Mouse (Mus musculus) kidney, adult 2 months (tissue): ENCODE data around the gene Banp. TPM values are rescaled to one million over a fixed set of nuclear protein-coding genes. Genes with fewer than 3 reads are reported as not detected.

Source experiments
- DNase-seq: peaks from one replicate; pipeline ENCODE4 v3.0.0; 2021
- H3K27ac ChIP-seq: fragments of 200-500 bp; 2 replicates; pipeline ENCODE4 v1.5.1; 2012; ENCODE audit warnings: low read depth, low read length, control low read depth, inconsistent platforms; ENCODE audit not compliant: insufficient read depth
- H3K27me3 ChIP-seq: fragments of 200-500 bp; replicated peaks from 2 replicates; pipeline ENCODE4 v1.6.1; 2012; ENCODE audit warnings: mild to moderate bottlenecking, moderate library complexity, low read length, inconsistent platforms; ENCODE audit not compliant: control insufficient read depth, insufficient read depth
- H3K36me3 ChIP-seq: fragments of 200-500 bp; 2 replicates; pipeline ENCODE4 v1.6.1; 2012; ENCODE audit warnings: mild to moderate bottlenecking, moderate library complexity, low read length, inconsistent platforms; ENCODE audit not compliant: control insufficient read depth, insufficient read depth
- H3K4me1 ChIP-seq: fragments of 200-500 bp; 2 replicates; pipeline ENCODE4 v1.6.1; 2011; ENCODE audit warnings: low read length; ENCODE audit not compliant: control insufficient read depth, insufficient read depth
- H3K4me3 ChIP-seq: fragments of 200-500 bp; 2 replicates; pipeline ENCODE4 v1.5.1; 2011; ENCODE audit warnings: mild to moderate bottlenecking, low read depth, low read length, control low read depth; ENCODE audit not compliant: insufficient read depth
- CTCF ChIP-seq: fragments of 200-500 bp; conservative IDR thresholded peaks from 2 replicates; pipeline ENCODE4 v1.5.1; 2011; ENCODE audit warnings: low read depth, mild to moderate bottlenecking, control low read depth, low read length, moderate library complexity, mixed read lengths; ENCODE audit not compliant: insufficient read depth, insufficient read length
- POLR2A ChIP-seq: fragments of 200-500 bp; IDR thresholded peaks from one replicate; pipeline ENCODE4 v1.6.1; 2011; ENCODE audit warnings: low read depth, low read length, control low read depth
- WGBS: fragments of 180-500 bp; shearing (Covaris S2); methylation state at CpG from one replicate; pipeline ENCODE4 v1.1.7; 2018; 5-methylcytosine and 5-hydroxymethylcytosine counted together
- polyA plus RNA-seq: library from polyadenylated mRNA; depleted of rRNA; stranded (reverse); fragments of >200 nt; gene quantifications from 2 replicates; pipeline ENCODE4 v1.2.3, GENCODE M21; 2012; rRNA removed

Banp gene
- polyA plus RNA-seq, 1 experiment = 35.7 TPM

DNA sequence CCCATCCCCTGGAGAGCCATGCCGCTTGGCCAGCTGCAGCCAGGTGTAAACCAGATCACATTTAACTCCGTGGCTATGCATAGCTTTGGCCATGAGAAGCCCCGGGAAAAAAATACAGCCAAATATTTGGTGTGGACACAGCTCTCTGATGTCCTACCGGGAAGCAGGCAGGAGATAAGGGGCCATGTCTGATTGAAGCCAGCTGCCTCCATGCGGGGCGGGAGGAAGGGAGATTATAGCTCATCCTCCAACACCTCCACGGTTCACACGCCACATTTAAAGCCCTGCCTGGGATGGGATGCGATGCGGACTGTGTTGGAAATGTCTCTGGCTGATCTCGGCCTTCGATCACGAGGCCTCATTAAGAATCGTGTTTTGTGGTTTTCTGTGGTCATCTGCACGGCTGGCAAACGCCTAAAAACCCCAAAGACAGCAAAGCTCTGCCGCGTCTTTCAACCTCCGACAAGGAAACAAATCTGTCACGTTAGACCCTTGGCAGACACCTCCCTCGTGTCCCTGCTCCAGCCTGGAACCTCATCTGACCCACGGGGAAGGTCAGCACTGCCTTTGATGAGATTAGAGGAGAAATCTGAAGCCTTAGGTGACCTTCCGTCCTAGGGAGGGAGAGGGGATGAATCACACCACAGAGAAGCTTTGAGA lies 126.8 kb downstream of the Banp start:
- 28% methylated on average over 23 of the region's 23 CpGs for WGBS

DNA sequence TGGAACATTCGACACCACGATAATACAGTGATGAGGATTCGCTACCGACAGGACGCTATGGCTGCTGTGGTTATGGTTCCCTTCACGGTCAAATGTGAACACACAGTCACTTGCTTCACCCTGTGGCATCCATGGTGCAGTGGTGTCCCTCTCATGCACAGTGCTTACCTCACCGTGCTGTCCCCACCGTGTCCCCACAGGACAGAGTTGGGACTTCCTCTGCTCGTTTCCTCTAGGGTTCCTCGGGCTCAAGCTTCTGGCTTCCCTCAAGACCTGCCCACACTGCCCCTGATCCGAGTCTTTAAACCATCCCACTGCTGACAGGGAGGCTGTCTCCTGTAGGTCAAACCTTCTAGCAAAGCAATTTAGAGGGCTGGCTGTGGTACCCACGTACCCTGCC lies 128.8 kb downstream of the Banp start:
- Histone ChIP-seq H3K4me3 (no peak overlapping the region), H3K4me1 (no peaks in the 10 kb centered on the region), H3K27me3 (no peaks in the 10 kb centered on the region), H3K27ac (no peak overlapping the region), H3K36me3 (no peaks in the 10 kb centered on the region)
- DNase-seq = no peak
- WGBS = 83% methylated on average over 12 of the region's 12 CpGs
- TF ChIP-seq POLR2A (no peak), CTCF (no peak)

More for the DNA sequence above, 126.8 kb downstream of the Banp start:
- no peaks in the 10 kb centered on the region for H3K36me3 ChIP-seq
- H3K4me1 ChIP-seq = no peaks in the 10 kb centered on the region
- no peak for TF ChIP-seq CTCF
- TF ChIP-seq POLR2A = no peak
- DNase-seq = no peak
- H3K4me3 ChIP-seq = no peak overlapping the region
- H3K27ac ChIP-seq = no peak overlapping the region
- no peaks in the 10 kb centered on the region for H3K27me3 ChIP-seq

Other genes starting within 250 kb of the Banp start
- 0.07 and 0.20 TPM in 2 replicates for gene Jph3, start 220.1 kb upstream of the Banp start, polyA plus RNA-seq
- 14.6 and 16.4 TPM in 2 replicates for gene Klhdc4, start 120.2 kb upstream of the Banp start, polyA plus RNA-seq
- gene Slc7a5, start 42.1 kb upstream of the Banp start, polyA plus RNA-seq = 4.3 and 4.6 TPM in 2 replicates
- gene Car5a, start 4.8 kb upstream of the Banp start, polyA plus RNA-seq = 13.4 and 17.9 TPM in 2 replicates